Mouse (Mus musculus): ENCODE data around the gene Acot9. TPM values are rescaled to one million over a fixed set of nuclear protein-coding genes. Genes with fewer than 3 reads are reported as not detected.
A peak's percentile ranks its signal among the peaks of the same experiment; 100 is the strongest.

The Acot9 gene
- total and polyA plus RNA-seq, 3 experiments: 52.6 to 56.3 TPM; not detected in 1

- Histone ChIP-seq H3K9ac (ENCODE audit: control insufficient read depth, low read depth, low read length, poor library complexity, severe bottlenecking) (no peak overlapping the region), H3K4me3 (ENCODE audit: control insufficient read depth in 1 of 2, insufficient read depth in 1 of 2, low read depth in 2 of 2, low read length in 2 of 2) (no peak overlapping the region), H3K27ac (ENCODE audit: control insufficient read depth, low read depth, low read length) (no peak overlapping the region), H3K36me3 (ENCODE audit: control insufficient read depth in 1 of 2, insufficient read depth in 2 of 2, low read length in 2 of 2) (peaks cover 2 to 7% of the 10 kb centered on the region in 2 experiments; a peak in 3 of 4 replicates), H3K27me3 (ENCODE audit: control insufficient read depth in 1 of 2, insufficient read depth in 2 of 2, low read length in 2 of 2) (no peaks in the 10 kb centered on the region), H3K79me2 (ENCODE audit: control insufficient read depth, insufficient read depth, low read length, poor library complexity) (peaks cover 2% of the 10 kb centered on the region), H3K9me3 (replicated peaks; ENCODE audit: insufficient read depth, low read length) (no peaks in the 10 kb centered on the region), H3K4me1 (ENCODE audit: control insufficient read depth in 1 of 2, insufficient read depth in 2 of 2, low read length in 2 of 2) (peaks cover 0 to 2% of the 10 kb centered on the region in 2 experiments; a peak in 1 of 4 replicates)
- no peak for TF ChIP-seq NRF1 (IDR thresholded peaks at IDR 0.05; ENCODE audit: insufficient read depth, low read depth, low read length, poor library complexity, severe bottlenecking)
- TF ChIP-seq RAD21 (IDR thresholded peaks at IDR 0.05; ENCODE audit: low read depth, low read length): no peak
- no peak for TF ChIP-seq UBTF (IDR thresholded peaks at IDR 0.05; ENCODE audit: borderline replicate concordance, insufficient read depth, low read depth, low read length)
- no peak for TF ChIP-seq MXI1 (IDR thresholded peaks at IDR 0.05; ENCODE audit: low read depth, low read length)
- no peak for TF ChIP-seq POLR2AphosphoS2 (IDR thresholded peaks at IDR 0.05; ENCODE audit: low read length)
- TF ChIP-seq ETS1 (IDR thresholded peaks at IDR 0.05; ENCODE audit: low read depth, low read length): no peak
- TF ChIP-seq GABPA (IDR thresholded peaks at IDR 0.05; ENCODE audit: low read depth, low read length): no peak
- no peak for TF ChIP-seq RCOR1 (IDR thresholded peaks at IDR 0.05; ENCODE audit: low read depth, low read length)
- TF ChIP-seq TCF12 (IDR thresholded peaks at IDR 0.05; ENCODE audit: low read depth, low read length): no peak
- no peak for TF ChIP-seq USF2 (IDR thresholded peaks at IDR 0.05; ENCODE audit: borderline replicate concordance in 1 of 2, insufficient read depth in 1 of 2, low read depth in 1 of 2, low read length in 2 of 2)
- TF ChIP-seq BHLHE40 (IDR thresholded peaks at IDR 0.05; ENCODE audit: borderline replicate concordance, low read depth, low read length): no peak
- DNase-seq (ENCODE audit: low read depth, low spot score): no peak
Measured at GRCm38 (mm10) chrX:155218277-155218676, 44.0 kb upstream of the Acot9 start.

GRCm38 (mm10) chrX:155256856-155257255 is 5.4 kb upstream of the Acot9 start:
- peak; percentile 43 for DNase-seq (ENCODE audit: low read depth, low spot score)
- H3K36me3 ChIP-seq (ENCODE audit: control insufficient read depth in 1 of 2, insufficient read depth in 2 of 2, low read length in 2 of 2): peaks cover 0 to 11% of the 10 kb centered on the region in 2 experiments; a peak in 2 of 4 replicates
- TF ChIP-seq USF2 (IDR thresholded peaks at IDR 0.05; ENCODE audit: borderline replicate concordance in 1 of 2, insufficient read depth in 1 of 2, low read depth in 1 of 2, low read length in 2 of 2) (no peak), GATA1 (IDR thresholded peaks at IDR 0.05; ENCODE audit: low read depth, low read length) (peak; percentile 35; the same call in 1 of the 2 replicates), MYB (IDR thresholded peaks at IDR 0.05; ENCODE audit: low read depth, low read length) (no peak), BHLHE40 (IDR thresholded peaks at IDR 0.05; ENCODE audit: borderline replicate concordance, low read depth, low read length) (no peak), USF1 (IDR thresholded peaks at IDR 0.05; ENCODE audit: low read depth, low read length) (no peak), MAZ (IDR thresholded peaks at IDR 0.05; ENCODE audit: low read depth, low read length) (no peak), TCF12 (IDR thresholded peaks at IDR 0.05; ENCODE audit: low read depth, low read length) (0 out of 2 replicates have a peak, but pooled peaks have one; percentile 21), NRF1 (IDR thresholded peaks at IDR 0.05; ENCODE audit: insufficient read depth, low read depth, low read length, poor library complexity, severe bottlenecking) (no peak), CTCF (IDR thresholded peaks at IDR 0.05 in 2 of 3, conservative IDR thresholded peaks at IDR 0.05 in 1 of 3; ENCODE audit: control insufficient read depth in 1 of 3, insufficient read depth in 1 of 3, low read depth in 2 of 3, low read length in 3 of 3, poor library complexity in 1 of 3, severe bottlenecking in 1 of 3) (no peak), MYC (IDR thresholded peaks at IDR 0.05; ENCODE audit: low read depth, low read length) (0 out of 2 replicates have a peak, but pooled peaks have one; percentile 27), MXI1 (IDR thresholded peaks at IDR 0.05; ENCODE audit: low read depth, low read length) (no peak), ZC3H11A (IDR thresholded peaks at IDR 0.05; ENCODE audit: low read depth, low read length) (no peak), CHD2 (IDR thresholded peaks at IDR 0.05; ENCODE audit: low read length) (no peak), POLR2AphosphoS5 (IDR thresholded peaks at IDR 0.05; ENCODE audit: borderline replicate concordance, low read depth, low read length) (no peak), HCFC1 (IDR thresholded peaks at IDR 0.05; ENCODE audit: low read depth, low read length) (no peak), GABPA (IDR thresholded peaks at IDR 0.05; ENCODE audit: low read depth, low read length) (no peak), MAFK (IDR thresholded peaks at IDR 0.05; ENCODE audit: borderline replicate concordance, low read depth, low read length) (no peak), UBTF (IDR thresholded peaks at IDR 0.05; ENCODE audit: borderline replicate concordance, insufficient read depth, low read depth, low read length) (no peak), ELF1 (IDR thresholded peaks at IDR 0.05; ENCODE audit: low read depth, low read length) (no peak), RCOR1 (IDR thresholded peaks at IDR 0.05; ENCODE audit: low read depth, low read length) (0 out of 2 replicates have a peak, but pooled peaks have one; percentile 29), RAD21 (IDR thresholded peaks at IDR 0.05; ENCODE audit: low read depth, low read length) (no peak), ZMIZ1 (IDR thresholded peaks at IDR 0.05; ENCODE audit: low read depth, low read length) (no peak), EP300 (IDR thresholded peaks at IDR 0.05; ENCODE audit: low read depth in 1 of 2, low read length in 2 of 2) (peak; percentile 61 to 77), MEF2A (IDR thresholded peaks at IDR 0.05; ENCODE audit: extremely low read depth, insufficient replicate concordance, low read depth, low read length, poor library complexity, severe bottlenecking) (no peak), E2F4 (IDR thresholded peaks at IDR 0.05; ENCODE audit: borderline replicate concordance, low read depth, low read length) (no peak)

More at GRCm38 (mm10) chrX:155256856-155257255, 5.4 kb upstream of the Acot9 start:
- Histone ChIP-seq H3K9me3 (replicated peaks; ENCODE audit: insufficient read depth, low read length) (no peaks in the 10 kb centered on the region), H3K4me3 (ENCODE audit: control insufficient read depth in 1 of 2, insufficient read depth in 1 of 2, low read depth in 2 of 2, low read length in 2 of 2) (no peak overlapping the region), H3K27me3 (ENCODE audit: control insufficient read depth in 1 of 2, insufficient read depth in 2 of 2, low read length in 2 of 2) (no peaks in the 10 kb centered on the region), H3K4me1 (ENCODE audit: control insufficient read depth in 1 of 2, insufficient read depth in 2 of 2, low read length in 2 of 2) (peaks cover 3 to 8% of the 10 kb centered on the region in 2 experiments; a peak in 3 of 4 replicates), H3K9ac (ENCODE audit: control insufficient read depth, low read depth, low read length, poor library complexity, severe bottlenecking) (no peak overlapping the region), H3K79me2 (ENCODE audit: control insufficient read depth, insufficient read depth, low read length, poor library complexity) (no peaks in the 10 kb centered on the region), H3K27ac (ENCODE audit: control insufficient read depth, low read depth, low read length) (no peak overlapping the region)

All from MEL (cell line).